ENCODE assay signal across 11 mouse cellular contexts in the genomic region with DNA sequence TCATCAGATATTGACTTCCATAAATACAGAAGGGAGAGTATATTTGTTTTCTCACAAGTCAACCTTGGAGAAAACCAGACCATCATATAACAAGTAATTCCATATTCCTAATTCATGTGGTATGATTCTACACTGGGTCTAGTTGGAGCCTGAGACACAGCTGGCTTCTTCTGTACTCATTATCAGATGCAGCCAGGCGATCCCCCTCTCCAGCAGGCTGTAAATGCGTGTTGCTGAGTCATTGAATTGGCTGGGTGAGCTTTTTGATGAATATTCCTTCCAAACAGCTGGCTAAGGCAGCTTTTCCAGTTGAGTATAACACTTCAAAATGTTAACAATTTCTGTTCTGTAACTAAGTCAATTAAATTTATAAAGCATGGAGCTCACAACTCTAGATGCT.
A peak's percentile ranks its signal among the peaks of the same experiment; 100 is the strongest.
DNase-seq lines count a peak whose midpoint lies in the region; ATAC-seq lines count a peak whose summit lies in the region.
"Had no signal": no experiment of that assay in that cellular context is flagged by ENCODE, and none has a peak within 500 bp of the region (broad histone marks: within the 10 kb centered on the region; RNA-seq: fewer than 3 reads in every experiment).

No protein-coding gene starts in this region.

- 71% methylated on average over 2 of the region's 2 CpGs for WGBS in forebrain, embryonic 13.5 days
- 77% methylated on average over 2 of the region's 2 CpGs for WGBS in forebrain, embryonic 12.5 days
- 49% methylated on average over 2 of the region's 2 CpGs for WGBS in hindbrain, embryonic 15.5 days
- WGBS in kidney, embryonic 15.5 days, result 57% methylated on average over 2 of the region's 2 CpGs
- WGBS in kidney, embryonic 16.5 days, result 40% methylated on average over 2 of the region's 2 CpGs

- H3K9ac ChIP-seq in forebrain, embryonic 13.5 days, result no peak overlapping the region
- H3K9ac ChIP-seq in forebrain, embryonic 12.5 days, result no peak overlapping the region
- no peak overlapping the region for H3K9ac ChIP-seq in hindbrain, embryonic 15.5 days
- H3K9ac ChIP-seq in kidney, embryonic 15.5 days, result no peak overlapping the region
- no peak overlapping the region for H3K9ac ChIP-seq in kidney, embryonic 16.5 days (replicated peaks; ENCODE audit: low read length)

- H3K27ac ChIP-seq in forebrain, embryonic 13.5 days, result no peak overlapping the region
- H3K27ac ChIP-seq in forebrain, embryonic 12.5 days, result no peak overlapping the region
- H3K27ac ChIP-seq in hindbrain, embryonic 15.5 days (replicated peaks), result no peak overlapping the region
- no peak overlapping the region for H3K27ac ChIP-seq in kidney, embryonic 15.5 days
- no peak overlapping the region for H3K27ac ChIP-seq in kidney, embryonic 16.5 days (ENCODE audit: low read length)

- peak; percentile 2 for DNase-seq in left cerebral cortex, adult 11 months (ENCODE audit: low spot score)
- no peak for DNase-seq in left cerebral cortex, adult 18-20 months (ENCODE audit: low spot score in 2 of 2)
- peak; percentile 70 for DNase-seq in 3T3-L1 (ENCODE audit: low read depth, low spot score)
- DNase-seq: cerebellum, adult 8-10 months; kidney, adult 11 months; spleen, adult 18-20 months had no signal

- H3K4me3 ChIP-seq in forebrain, embryonic 13.5 days, result no peak overlapping the region
- H3K4me3 ChIP-seq in forebrain, embryonic 12.5 days (replicated peaks), result no peak overlapping the region
- no peak overlapping the region for H3K4me3 ChIP-seq in hindbrain, embryonic 15.5 days
- H3K4me3 ChIP-seq in kidney, embryonic 15.5 days (replicated peaks), result no peak overlapping the region
- no peak overlapping the region for H3K4me3 ChIP-seq in kidney, embryonic 16.5 days (ENCODE audit: low read length)

- ATAC-seq in forebrain, embryonic 13.5 days, result peak; percentile 51; the same call in 1 of the 2 replicates
- ATAC-seq in forebrain, embryonic 12.5 days (ENCODE audit: low FRiP score), result no peak
- ATAC-seq in hindbrain, embryonic 15.5 days (ENCODE audit: low FRiP score, low read depth), result peak; percentile 45; the same call in 1 of the 2 replicates
- no peak for ATAC-seq in kidney, embryonic 15.5 days (replicated peaks; ENCODE audit: low FRiP score)
- no peak for ATAC-seq in kidney, embryonic 16.5 days (ENCODE audit: low FRiP score, low TSS enrichment)

- H3K9me3 ChIP-seq in forebrain, embryonic 13.5 days (replicated peaks), result no peaks in the 10 kb centered on the region
- no peaks in the 10 kb centered on the region for H3K9me3 ChIP-seq in forebrain, embryonic 12.5 days
- H3K9me3 ChIP-seq in hindbrain, embryonic 15.5 days, result no peaks in the 10 kb centered on the region
- H3K9me3 ChIP-seq in kidney, embryonic 15.5 days (replicated peaks), result no peaks in the 10 kb centered on the region
- H3K9me3 ChIP-seq in kidney, embryonic 16.5 days (ENCODE audit: low read length), result no peaks in the 10 kb centered on the region

- H3K4me2 ChIP-seq in forebrain, embryonic 13.5 days, result no peak overlapping the region
- H3K4me2 ChIP-seq in forebrain, embryonic 12.5 days, result no peak overlapping the region
- H3K4me2 ChIP-seq in hindbrain, embryonic 15.5 days, result no peak overlapping the region
- no peak overlapping the region for H3K4me2 ChIP-seq in kidney, embryonic 15.5 days
- H3K4me2 ChIP-seq in kidney, embryonic 16.5 days (replicated peaks; ENCODE audit: low read depth, low read length), result no peak overlapping the region

- no peaks in the 10 kb centered on the region for H3K27me3 ChIP-seq in forebrain, embryonic 13.5 days
- H3K27me3 ChIP-seq in forebrain, embryonic 12.5 days, result no peaks in the 10 kb centered on the region
- H3K27me3 ChIP-seq in hindbrain, embryonic 15.5 days, result no peaks in the 10 kb centered on the region
- no peaks in the 10 kb centered on the region for H3K27me3 ChIP-seq in kidney, embryonic 15.5 days
- no peaks in the 10 kb centered on the region for H3K27me3 ChIP-seq in kidney, embryonic 16.5 days (ENCODE audit: insufficient read depth, low read length)

- no peaks in the 10 kb centered on the region for H3K36me3 ChIP-seq in forebrain, embryonic 13.5 days (ENCODE audit: poor library complexity, severe bottlenecking)
- H3K36me3 ChIP-seq in forebrain, embryonic 12.5 days (replicated peaks), result no peaks in the 10 kb centered on the region
- H3K36me3 ChIP-seq in hindbrain, embryonic 15.5 days, result no peaks in the 10 kb centered on the region
- H3K36me3 ChIP-seq in kidney, embryonic 15.5 days, result no peaks in the 10 kb centered on the region
- H3K36me3 ChIP-seq in kidney, embryonic 16.5 days (ENCODE audit: insufficient read depth, low read length), result no peaks in the 10 kb centered on the region

- H3K4me1 ChIP-seq in forebrain, embryonic 13.5 days, result no peaks in the 10 kb centered on the region
- H3K4me1 ChIP-seq in forebrain, embryonic 12.5 days, result no peaks in the 10 kb centered on the region
- no peaks in the 10 kb centered on the region for H3K4me1 ChIP-seq in hindbrain, embryonic 15.5 days (replicated peaks)
- no peaks in the 10 kb centered on the region for H3K4me1 ChIP-seq in kidney, embryonic 15.5 days
- no peaks in the 10 kb centered on the region for H3K4me1 ChIP-seq in kidney, embryonic 16.5 days (ENCODE audit: insufficient read depth, low read length)

Comparison
In these comparisons a context has a peak if more than half of its experiments do, and no peak if none do; other contexts are left out.
1. ATAC-seq: peak in forebrain, embryonic 13.5 days (single experiment) and hindbrain, embryonic 15.5 days (single experiment); none in forebrain, embryonic 12.5 days (single experiment), kidney, embryonic 15.5 days (single experiment) and kidney, embryonic 16.5 days (single experiment).
2. DNase-seq: peak in left cerebral cortex, adult 11 months (single experiment) and 3T3-L1 (single experiment); none in left cerebral cortex, adult 18-20 months (0 of 2).